Mouse (Mus musculus) forebrain, embryonic 13.5 days (tissue): ENCODE measurements around the gene Hmgb2. TPM values are rescaled to one million over a fixed set of nuclear protein-coding genes. Genes with fewer than 3 reads are reported as not detected.
"Not testable (repeated sequence)": the region's sequence is repeated elsewhere in the genome, so short reads cannot be mapped to it uniquely, and the experiment has no call there.

Source experiments
- ATAC-seq: fragments of 200-750 bp; cut with Nextera tagmentation; 2 replicates; pipeline ENCODE4 v1.8.0; 2017
- H3K27ac ChIP-seq: fragments of 300-500 bp; sonication (generic); 2 replicates; pipeline ENCODE4 v1.5.1; 2015; ENCODE audit warnings: inconsistent platforms, mild to moderate bottlenecking, moderate library complexity
- H3K27me3 ChIP-seq: fragments of 300-500 bp; sonication (generic); 2 replicates; pipeline ENCODE4 v1.6.1; 2015; ENCODE audit warnings: mild to moderate bottlenecking, inconsistent platforms
- H3K36me3 ChIP-seq: fragments of 300-500 bp; sonication (generic); 2 replicates; pipeline ENCODE4 v1.6.1; 2015; ENCODE audit warnings: mild to moderate bottlenecking, inconsistent platforms; ENCODE audit not compliant: poor library complexity, severe bottlenecking
- H3K4me1 ChIP-seq: fragments of 300-500 bp; sonication (generic); 2 replicates; pipeline ENCODE4 v1.6.1; 2015; ENCODE audit warnings: inconsistent platforms
- H3K4me2 ChIP-seq: fragments of 300-500 bp; sonication (generic); 2 replicates; pipeline ENCODE4 v1.6.1; 2015; ENCODE audit warnings: inconsistent platforms, mild to moderate bottlenecking, moderate library complexity
- H3K4me3 ChIP-seq: fragments of 300-500 bp; sonication (generic); 2 replicates; pipeline ENCODE4 v1.5.1; 2015; ENCODE audit warnings: mild to moderate bottlenecking, inconsistent platforms
- H3K9ac ChIP-seq: fragments of 300-500 bp; sonication (generic); 2 replicates; pipeline ENCODE4 v1.6.1; 2015; ENCODE audit warnings: mild to moderate bottlenecking, inconsistent platforms
- H3K9me3 ChIP-seq: fragments of 300-500 bp; sonication (generic); replicated peaks from 2 replicates; pipeline ENCODE4 v1.6.1; 2016; ENCODE audit warnings: inconsistent platforms
- WGBS: fragments of 180-500 bp; shearing (Covaris S2); methylation state at CpG from one replicate; pipeline ENCODE4 v1.1.7; 2015; 5-methylcytosine and 5-hydroxymethylcytosine counted together
- polyA plus RNA-seq: library from polyadenylated mRNA; unstranded; fragments of >200 nt; fragmentation: Nextera tagmentation; extraction: Ambion mirVana; gene quantifications from 2 replicates; pipeline ENCODE4 v1.2.1, GENCODE M21; 2015

Gene Hmgb2
- polyA plus RNA-seq, 1 experiment from 2014 or later: 552 TPM

DNA sequence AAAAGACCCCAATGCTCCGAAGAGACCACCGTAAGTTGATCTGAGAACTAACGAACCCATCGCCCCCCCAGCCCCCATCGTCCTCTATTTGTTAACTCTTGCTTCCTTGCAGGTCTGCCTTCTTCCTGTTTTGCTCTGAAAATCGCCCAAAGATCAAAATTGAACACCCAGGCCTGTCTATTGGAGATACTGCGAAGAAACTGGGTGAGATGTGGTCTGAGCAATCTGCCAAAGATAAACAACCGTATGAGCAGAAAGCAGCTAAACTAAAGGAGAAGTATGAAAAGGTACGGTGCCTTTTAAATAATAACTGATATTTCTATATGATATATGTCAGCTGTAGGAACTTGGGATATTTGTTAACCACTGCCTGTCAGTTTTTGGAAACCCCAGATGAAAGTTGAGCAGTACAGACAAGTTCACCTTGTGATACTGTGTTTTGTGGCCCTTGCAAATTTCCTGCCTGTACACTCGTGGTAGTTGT, 1.5 kb downstream of the Hmgb2 start:
- Histone ChIP-seq H3K36me3 (peaks cover 14% of the 10 kb centered on the region), H3K9ac (peak overlapping the region; percentile 99)

DNA sequence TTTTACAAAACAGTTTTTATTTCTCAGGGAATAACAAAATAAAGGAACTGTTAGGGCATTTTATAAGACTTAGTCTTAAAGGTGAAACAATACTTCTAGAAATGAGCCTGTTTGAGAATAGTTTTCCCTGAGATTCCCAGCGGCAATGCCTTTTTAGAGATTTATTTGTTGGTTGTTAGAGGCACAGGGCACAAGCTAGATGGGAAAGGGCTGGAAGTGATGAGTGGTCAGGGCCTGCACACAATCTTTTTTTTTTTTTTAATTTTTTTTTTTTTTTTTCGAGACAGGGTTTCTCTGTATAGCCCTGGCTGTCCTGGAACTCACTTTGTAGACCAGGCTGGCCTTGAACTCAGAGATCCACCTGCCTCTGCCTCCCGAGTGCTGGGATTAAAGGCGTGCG, 5.0 kb downstream of the Hmgb2 start:
- peaks cover 14% of the 10 kb centered on the region for H3K36me3 ChIP-seq
- not testable (repeated sequence) for H3K27ac ChIP-seq, H3K4me2 ChIP-seq, ATAC-seq, H3K4me3 ChIP-seq, H3K9ac ChIP-seq, H3K9me3 ChIP-seq, H3K27me3 ChIP-seq, H3K4me1 ChIP-seq
- 90% methylated on average over 5 of the region's 5 CpGs for WGBS

More for the DNA sequence above, 1.5 kb downstream of the Hmgb2 start:
- not testable (repeated sequence) for ATAC-seq, H3K9me3 ChIP-seq, H3K27ac ChIP-seq, H3K27me3 ChIP-seq
- Histone ChIP-seq H3K4me3 (peak overlapping the region; percentile 89), H3K4me2 (peak overlapping the region; percentile 69), H3K4me1 (peaks cover 19% of the 10 kb centered on the region; the same call in 1 of the 2 replicates)
- WGBS: 21% methylated on average over 10 of the region's 10 CpGs

DNA sequence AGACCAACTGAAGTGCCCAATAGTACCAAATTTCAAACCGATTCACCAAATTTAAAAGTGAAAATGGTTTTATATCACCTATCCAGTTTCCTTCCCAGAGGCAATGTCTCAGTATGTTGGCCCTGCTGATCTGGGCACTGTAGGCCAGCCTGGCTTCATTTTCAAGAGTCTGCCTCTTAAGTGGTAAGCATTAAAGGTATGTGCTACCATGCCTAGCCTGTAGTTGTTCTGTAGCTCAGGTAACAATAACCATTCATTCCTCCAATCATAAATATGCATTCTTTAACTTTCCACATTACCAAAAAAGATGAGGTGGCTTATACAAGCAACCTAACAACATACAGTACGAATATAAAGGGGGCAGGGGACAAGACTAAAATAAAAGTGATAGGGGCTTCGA, 6.0 kb downstream of the Hmgb2 start:
- H3K27ac ChIP-seq: no peak overlapping the region
- H3K4me3 ChIP-seq: no peak overlapping the region
- H3K9me3 ChIP-seq: no peaks in the 10 kb centered on the region
- H3K4me1 ChIP-seq: peaks cover 7% of the 10 kb centered on the region; the same call in 1 of the 2 replicates
- no peak overlapping the region for H3K4me2 ChIP-seq
- H3K36me3 ChIP-seq: peaks cover 14% of the 10 kb centered on the region
- 89% methylated on average over 3 of the region's 3 CpGs for WGBS
- no peak overlapping the region for H3K9ac ChIP-seq
- no peaks in the 10 kb centered on the region for H3K27me3 ChIP-seq
- ATAC-seq: no peak

DNA sequence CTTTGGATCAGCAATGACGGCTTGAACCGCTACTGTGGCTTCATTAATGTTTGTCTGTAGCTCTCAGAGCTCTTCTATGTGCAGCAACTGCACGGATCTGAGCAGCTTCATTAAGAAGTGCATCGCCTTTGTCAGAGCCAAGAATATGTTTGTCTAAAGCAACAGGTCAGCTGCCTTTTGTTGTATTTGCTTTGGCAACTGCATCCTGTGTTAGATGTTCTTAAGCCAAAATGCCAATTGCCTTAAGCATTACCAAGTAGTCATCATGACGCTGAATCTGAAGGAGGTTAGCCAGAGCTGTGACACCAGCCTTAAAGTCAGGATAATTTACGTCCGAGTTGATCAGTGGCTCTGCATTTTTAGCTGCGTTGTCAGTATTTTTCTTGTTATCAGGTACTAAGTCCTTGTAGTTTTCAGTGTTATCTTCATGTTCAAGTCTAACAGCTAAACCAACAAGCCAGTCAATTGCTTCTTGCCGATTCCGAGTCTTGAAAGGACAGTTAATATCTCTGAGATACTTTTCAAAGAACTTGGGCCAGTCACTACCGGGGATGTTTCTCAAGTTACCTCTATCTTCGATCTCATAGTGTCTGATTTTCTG, 8.6 kb downstream of the Hmgb2 start:
- ATAC-seq: no peak
- Histone ChIP-seq H3K9ac (no peak overlapping the region), H3K4me1 (no peaks in the 10 kb centered on the region), H3K36me3 (peaks cover 11% of the 10 kb centered on the region), H3K27ac (no peak overlapping the region), H3K4me2 (no peak overlapping the region), H3K4me3 (no peak overlapping the region), H3K27me3 (no peaks in the 10 kb centered on the region), H3K9me3 (no peaks in the 10 kb centered on the region)
- 88% methylated on average over 12 of the region's 12 CpGs for WGBS

DNA sequence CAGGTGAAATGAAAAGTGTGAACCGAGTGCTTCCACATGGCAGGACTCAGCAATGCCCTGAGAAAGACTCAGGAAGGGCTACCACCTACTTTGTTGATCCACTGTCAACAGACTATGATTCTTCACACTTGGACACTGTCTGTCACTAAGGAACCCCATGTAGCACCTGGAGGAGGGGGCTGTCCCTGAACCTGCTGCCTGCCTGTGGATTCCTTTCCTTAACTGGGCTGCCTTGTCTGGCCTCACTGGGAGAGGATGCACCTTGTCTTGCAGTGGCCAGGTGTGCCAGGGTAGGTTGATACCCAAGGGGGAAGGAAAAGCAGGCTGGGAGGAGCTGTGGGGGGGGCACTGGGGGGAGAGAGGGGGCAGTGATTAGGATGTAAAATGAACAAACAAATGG, 16.3 kb downstream of the Hmgb2 start:
- H3K4me3 ChIP-seq: no peak overlapping the region
- 0 out of 2 replicates have a peak, but pooled peaks cover 2% of the 10 kb centered on the region for H3K4me1 ChIP-seq
- 0 out of 2 replicates have a peak, but pooled peaks cover 3% of the 10 kb centered on the region for H3K36me3 ChIP-seq
- WGBS: 90% methylated on average over 1 of the region's 1 CpGs
- H3K9me3 ChIP-seq: no peaks in the 10 kb centered on the region
- ATAC-seq: no peak
- no peak overlapping the region for H3K27ac ChIP-seq
- H3K27me3 ChIP-seq: no peaks in the 10 kb centered on the region
- H3K9ac ChIP-seq: no peak overlapping the region
- H3K4me2 ChIP-seq: no peak overlapping the region

DNA sequence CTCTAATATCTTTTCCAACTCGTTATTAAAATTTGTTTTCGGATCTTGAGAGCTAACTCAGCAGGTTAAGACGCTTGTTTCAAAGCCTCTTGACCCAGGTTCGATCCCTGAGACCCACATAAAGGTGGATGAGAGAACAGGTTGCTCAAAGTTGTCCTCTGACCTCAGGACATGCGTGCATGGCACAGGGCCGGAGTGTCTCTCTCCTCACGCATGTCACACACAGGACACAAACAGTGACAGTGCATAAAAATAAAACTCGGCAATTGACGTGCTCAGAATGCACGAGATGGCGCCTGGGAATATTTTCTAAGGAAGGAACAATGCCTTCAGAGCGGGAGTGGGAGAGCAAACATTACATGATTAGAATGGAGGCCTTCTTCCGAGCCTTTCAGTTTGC, 18.5 kb downstream of the Hmgb2 start:
- H3K27me3 ChIP-seq: no peaks in the 10 kb centered on the region
- WGBS: 87% methylated on average over 13 of the region's 13 CpGs
- peaks cover 10% of the 10 kb centered on the region for H3K36me3 ChIP-seq
- H3K9ac ChIP-seq: no peak overlapping the region
- 0 out of 2 replicates have a peak, but pooled peaks cover 2% of the 10 kb centered on the region for H3K4me1 ChIP-seq
- no peak overlapping the region for H3K4me3 ChIP-seq
- no peak overlapping the region for H3K4me2 ChIP-seq
- H3K27ac ChIP-seq: no peak overlapping the region
- H3K9me3 ChIP-seq: no peaks in the 10 kb centered on the region
- ATAC-seq: peak; percentile 31

DNA sequence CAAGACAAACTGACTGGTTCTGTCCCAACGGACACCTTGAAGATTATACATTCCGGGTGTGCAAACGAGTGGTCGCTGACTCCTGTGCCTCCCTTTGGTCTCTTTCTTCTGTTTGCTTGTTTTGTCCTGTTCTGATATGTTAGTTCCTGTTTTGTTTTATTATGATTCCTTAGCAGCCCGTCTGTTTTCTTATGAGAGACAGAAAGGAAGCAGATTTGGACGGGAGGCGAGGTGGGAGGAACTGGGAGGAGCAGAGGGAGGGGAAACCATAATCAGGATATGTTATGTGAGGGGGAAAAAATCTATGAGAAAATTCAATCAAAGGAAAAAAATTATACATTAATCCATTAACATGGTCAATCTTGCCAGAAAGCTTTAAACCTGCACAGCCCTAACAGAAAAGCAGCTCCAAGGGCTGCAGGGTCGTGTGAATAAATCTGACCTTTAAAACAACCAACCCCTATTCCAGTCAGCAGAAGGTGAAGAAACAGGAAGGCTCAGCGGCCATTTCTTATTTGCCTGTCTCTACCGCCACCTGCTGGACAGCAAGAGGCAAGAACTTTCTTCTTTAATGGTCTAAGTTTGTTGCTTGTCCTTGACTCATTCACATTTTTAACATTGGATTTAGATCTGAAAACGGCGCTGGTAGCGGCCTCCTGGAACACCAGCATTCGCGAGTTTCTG, 19.1 kb downstream of the Hmgb2 start:
- Histone ChIP-seq H3K27me3 (no peaks in the 10 kb centered on the region), H3K9ac (no peak overlapping the region), H3K36me3 (peaks cover 9% of the 10 kb centered on the region), H3K4me1 (0 out of 2 replicates have a peak, but pooled peaks cover 2% of the 10 kb centered on the region), H3K4me3 (no peak overlapping the region), H3K4me2 (no peak overlapping the region), H3K27ac (no peak overlapping the region; the same call in 1 of the 2 replicates), H3K9me3 (no peaks in the 10 kb centered on the region)
- 29% methylated on average over 15 of the region's 15 CpGs for WGBS
- peak; percentile 70 for ATAC-seq

DNA sequence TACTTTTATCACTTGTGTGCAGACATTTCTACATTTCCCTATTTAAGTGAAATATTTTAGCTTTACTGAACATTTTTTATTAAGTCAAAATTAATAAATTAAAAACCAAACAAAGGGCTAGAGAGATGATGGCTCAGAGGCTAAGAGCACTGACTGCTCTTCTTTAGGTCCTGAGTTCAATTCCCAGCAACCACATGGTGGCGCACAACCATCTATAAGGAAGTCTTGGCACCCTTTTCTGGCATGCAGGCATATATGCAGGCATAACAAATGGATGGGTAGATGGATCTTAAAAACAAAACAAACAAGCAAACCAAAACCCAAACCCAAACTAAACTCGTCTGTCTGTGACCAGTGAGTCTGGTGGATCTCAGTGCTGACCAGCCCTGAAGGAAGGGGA, 20.5 kb downstream of the Hmgb2 start:
- no peaks in the 10 kb centered on the region for H3K9me3 ChIP-seq
- H3K36me3 ChIP-seq: peaks cover 17% of the 10 kb centered on the region
- H3K27ac ChIP-seq: no peak overlapping the region
- no peak for ATAC-seq
- H3K4me3 ChIP-seq: no peak overlapping the region
- H3K4me2 ChIP-seq: no peak overlapping the region
- 44% methylated on average over 2 of the region's 2 CpGs for WGBS
- H3K27me3 ChIP-seq: no peaks in the 10 kb centered on the region
- no peak overlapping the region for H3K9ac ChIP-seq
- H3K4me1 ChIP-seq: 0 out of 2 replicates have a peak, but pooled peaks cover 2% of the 10 kb centered on the region

DNA sequence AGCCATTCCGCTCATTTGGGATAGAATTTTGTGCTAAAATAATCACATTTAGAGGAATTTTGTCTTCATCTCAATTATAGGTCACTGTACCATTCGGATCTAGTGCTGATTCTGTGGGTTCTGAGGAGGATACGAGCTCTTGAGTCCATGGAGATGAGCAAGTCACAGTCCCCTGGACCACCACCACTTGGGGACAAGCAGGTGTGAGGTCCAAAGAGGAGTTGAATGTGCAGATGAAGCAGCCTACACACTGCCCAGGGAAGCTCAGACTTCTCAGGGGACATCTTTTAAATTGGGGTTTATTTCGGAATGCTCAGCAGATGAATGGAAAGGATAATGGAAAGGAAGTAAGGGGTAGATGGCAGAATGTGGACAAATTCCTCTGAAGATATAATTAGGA, 21.4 kb downstream of the Hmgb2 start:
- H3K4me2 ChIP-seq: no peak overlapping the region
- no peaks in the 10 kb centered on the region for H3K9me3 ChIP-seq
- no peaks in the 10 kb centered on the region for H3K4me1 ChIP-seq
- H3K4me3 ChIP-seq: no peak overlapping the region
- H3K36me3 ChIP-seq: peaks cover 17% of the 10 kb centered on the region
- H3K27me3 ChIP-seq: no peaks in the 10 kb centered on the region
- H3K9ac ChIP-seq: no peak overlapping the region
- no peak overlapping the region for H3K27ac ChIP-seq
- 88% methylated on average over 4 of the region's 4 CpGs for WGBS
- no peak for ATAC-seq

DNA sequence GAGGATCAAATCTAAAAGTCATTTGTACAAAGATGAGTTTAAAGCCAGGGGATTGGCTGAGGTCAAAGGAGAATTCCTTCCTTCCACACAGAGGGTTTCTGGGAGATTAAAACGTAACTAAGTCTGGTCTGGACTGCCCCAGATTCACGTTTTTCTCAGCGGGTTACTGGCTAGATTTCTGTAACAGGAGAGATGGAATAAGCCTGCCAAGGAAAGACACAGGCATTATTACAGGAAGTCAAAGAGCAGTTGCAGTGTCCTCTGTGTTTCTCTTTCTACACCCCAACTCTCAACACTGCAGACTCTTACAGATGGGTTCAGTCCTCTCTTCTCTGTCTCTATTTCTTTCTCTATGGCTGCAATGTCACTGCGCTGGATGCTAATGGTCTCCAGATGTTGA, 22.8 kb downstream of the Hmgb2 start:
- H3K4me3 ChIP-seq: no peak overlapping the region
- H3K4me2 ChIP-seq: no peak overlapping the region
- H3K27me3 ChIP-seq: no peaks in the 10 kb centered on the region
- peaks cover 17% of the 10 kb centered on the region for H3K36me3 ChIP-seq
- 79% methylated on average over 4 of the region's 4 CpGs for WGBS
- no peak overlapping the region for H3K27ac ChIP-seq
- H3K9ac ChIP-seq: no peak overlapping the region
- no peaks in the 10 kb centered on the region for H3K4me1 ChIP-seq
- H3K9me3 ChIP-seq: no peaks in the 10 kb centered on the region
- ATAC-seq: no peak

DNA sequence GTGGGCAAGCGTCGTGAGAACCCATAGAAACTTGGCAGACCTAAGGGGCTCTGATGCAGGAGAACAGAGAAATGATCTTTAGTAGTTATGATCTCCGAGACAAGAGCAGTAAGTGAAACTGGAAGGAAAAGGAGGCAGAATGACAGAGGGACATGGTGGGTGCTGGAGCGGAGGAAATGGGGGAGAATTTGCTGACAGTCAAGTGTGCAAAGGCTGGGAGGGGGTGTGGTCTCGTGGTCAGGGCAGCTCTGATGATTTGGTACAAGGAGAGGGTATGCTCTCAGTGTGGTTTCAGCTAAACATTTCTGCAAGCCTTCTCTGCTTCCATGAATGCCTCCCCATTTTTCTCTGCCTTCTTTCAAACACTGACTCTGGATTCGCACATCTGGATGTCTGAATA, 24.5 kb downstream of the Hmgb2 start:
- H3K9me3 ChIP-seq: no peaks in the 10 kb centered on the region
- H3K9ac ChIP-seq: no peak overlapping the region
- H3K4me1 ChIP-seq: no peaks in the 10 kb centered on the region
- no peak overlapping the region for H3K4me2 ChIP-seq
- peaks cover 17% of the 10 kb centered on the region for H3K36me3 ChIP-seq
- H3K27me3 ChIP-seq: no peaks in the 10 kb centered on the region
- no peak for ATAC-seq
- WGBS: 92% methylated on average over 6 of the region's 6 CpGs
- H3K27ac ChIP-seq: no peak overlapping the region
- no peak overlapping the region for H3K4me3 ChIP-seq

DNA sequence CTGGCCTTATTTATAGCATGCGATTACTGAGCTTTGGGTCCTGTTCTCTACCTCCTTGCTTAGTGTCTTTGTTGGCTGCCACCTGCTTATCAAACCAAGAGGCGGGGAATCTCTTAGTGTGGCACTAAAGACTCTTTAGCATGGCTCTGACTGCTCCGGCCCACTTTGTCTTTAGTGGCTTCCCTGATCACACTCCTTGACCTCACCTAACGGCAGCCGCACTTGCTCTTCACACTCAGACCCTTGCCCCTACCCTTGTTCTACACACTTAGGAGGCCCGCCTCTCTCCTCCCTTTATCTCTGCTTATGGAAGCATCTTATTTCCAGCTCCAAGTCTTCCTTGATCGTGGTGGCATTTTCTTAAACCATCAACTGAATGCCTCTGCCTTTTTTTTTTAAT, 26.9 kb downstream of the Hmgb2 start:
- Histone ChIP-seq H3K27me3 (no peaks in the 10 kb centered on the region), H3K4me2 (no peak overlapping the region), H3K27ac (no peak overlapping the region), H3K4me3 (no peak overlapping the region), H3K9me3 (no peaks in the 10 kb centered on the region), H3K36me3 (peaks cover 17% of the 10 kb centered on the region), H3K9ac (no peak overlapping the region), H3K4me1 (no peaks in the 10 kb centered on the region)
- 82% methylated on average over 7 of the region's 7 CpGs for WGBS
- ATAC-seq: no peak
